Mouse (Mus musculus): ENCODE results near the gene Il7r. TPM values are rescaled to one million over a fixed set of nuclear protein-coding genes. Genes with fewer than 3 reads are reported as not detected.

Gene Il7r
- total and polyA plus RNA-seq, 2 experiments: 0.09 to 0.46 TPM

DNA sequence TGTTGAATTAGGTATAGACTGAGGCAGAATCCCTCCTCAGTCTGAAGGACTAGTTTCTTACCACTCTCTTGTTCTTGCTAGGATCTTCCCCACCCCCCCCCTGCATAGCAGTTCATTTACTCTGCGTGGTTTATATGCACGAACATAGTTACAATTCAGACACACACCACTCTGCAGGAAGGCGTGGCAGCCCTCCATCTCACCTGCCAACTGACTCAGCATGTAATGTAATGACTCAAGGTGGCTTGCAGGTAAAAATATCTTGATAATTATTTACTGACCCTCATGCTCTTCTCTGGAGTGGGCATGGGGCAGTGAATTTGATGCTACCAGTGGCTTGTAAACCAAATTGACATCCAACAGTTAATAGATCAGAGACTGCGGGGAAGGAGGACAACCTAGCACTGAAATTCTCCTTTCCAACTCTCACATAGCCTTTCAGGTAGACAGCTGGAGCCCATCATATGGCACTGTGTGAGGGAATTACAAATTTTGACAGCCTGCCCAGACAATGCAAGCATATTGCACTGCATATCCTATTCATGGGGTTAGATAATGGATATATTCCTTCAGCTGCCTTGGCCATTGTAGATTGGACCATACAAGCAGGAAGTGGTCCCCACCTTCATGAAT is 58.8 kb downstream of the Il7r start:
- Histone ChIP-seq H3K27me3 (ENCODE audit: control insufficient read depth, insufficient read depth, low read length) (no peaks in the 10 kb centered on the region), H3K27ac (replicated peaks; ENCODE audit: insufficient read depth, low read depth, low read length) (no peak overlapping the region), H3K4me3 (ENCODE audit: insufficient read depth, low read depth, low read length) (no peak overlapping the region), H3K4me1 (ENCODE audit: control insufficient read depth, insufficient read depth, low read length) (no peaks in the 10 kb centered on the region), H3K36me3 (ENCODE audit: control insufficient read depth, insufficient read depth, low read length) (no peaks in the 10 kb centered on the region), H3K9ac (ENCODE audit: low read depth, low read length) (no peak overlapping the region), H3K79me2 (ENCODE audit: control insufficient read depth, insufficient read depth, low read length) (no peaks in the 10 kb centered on the region)
- DNase-seq (ENCODE audit: extremely low read depth, low read depth, low spot score): no peak
- 95% methylated on average over 4 of the region's 4 CpGs for WGBS
- TF ChIP-seq POLR2A (IDR thresholded peaks at IDR 0.05; ENCODE audit: extremely low read depth, insufficient read depth, low read length): no peak
- no peak for TF ChIP-seq CTCF (IDR thresholded peaks at IDR 0.05; ENCODE audit: low read depth, low read length)

GRCm38 (mm10) chr15:9464039-9464438 is 65.9 kb downstream of the Il7r start:
- Histone ChIP-seq H3K79me2 (ENCODE audit: control insufficient read depth, insufficient read depth, low read length) (no peaks in the 10 kb centered on the region), H3K27me3 (ENCODE audit: control insufficient read depth, insufficient read depth, low read length) (no peaks in the 10 kb centered on the region), H3K4me3 (ENCODE audit: insufficient read depth, low read depth, low read length) (no peak overlapping the region), H3K4me1 (ENCODE audit: control insufficient read depth, insufficient read depth, low read length) (no peaks in the 10 kb centered on the region), H3K36me3 (ENCODE audit: control insufficient read depth, insufficient read depth, low read length) (no peaks in the 10 kb centered on the region), H3K9ac (ENCODE audit: low read depth, low read length) (no peak overlapping the region), H3K27ac (replicated peaks; ENCODE audit: insufficient read depth, low read depth, low read length) (no peak overlapping the region)
- DNase-seq (ENCODE audit: extremely low read depth, low read depth, low spot score): no peak
- TF ChIP-seq CTCF (IDR thresholded peaks at IDR 0.05; ENCODE audit: low read depth, low read length): no peak
- no peak for TF ChIP-seq POLR2A (IDR thresholded peaks at IDR 0.05; ENCODE audit: extremely low read depth, insufficient read depth, low read length)
- WGBS: 63% methylated on average over 1 of the region's 1 CpGs

GRCm38 (mm10) chr15:9463521-9464027 is 66.4 kb downstream of the Il7r start:
- Histone ChIP-seq H3K79me2 (ENCODE audit: control insufficient read depth, insufficient read depth, low read length) (no peaks in the 10 kb centered on the region), H3K4me3 (ENCODE audit: insufficient read depth, low read depth, low read length) (no peak overlapping the region), H3K27ac (replicated peaks; ENCODE audit: insufficient read depth, low read depth, low read length) (no peak overlapping the region), H3K4me1 (ENCODE audit: control insufficient read depth, insufficient read depth, low read length) (no peaks in the 10 kb centered on the region), H3K27me3 (ENCODE audit: control insufficient read depth, insufficient read depth, low read length) (no peaks in the 10 kb centered on the region), H3K9ac (ENCODE audit: low read depth, low read length) (no peak overlapping the region), H3K36me3 (ENCODE audit: control insufficient read depth, insufficient read depth, low read length) (no peaks in the 10 kb centered on the region)
- TF ChIP-seq CTCF (IDR thresholded peaks at IDR 0.05; ENCODE audit: low read depth, low read length): no peak
- no peak for TF ChIP-seq POLR2A (IDR thresholded peaks at IDR 0.05; ENCODE audit: extremely low read depth, insufficient read depth, low read length)
- no peak for DNase-seq (ENCODE audit: extremely low read depth, low read depth, low spot score)
- WGBS: 75% methylated on average over 7 of the region's 7 CpGs

Other genes starting within 250 kb of the Il7r start
- 340 and 468 TPM in 2 replicates for gene Ugt3a2, start 194.6 kb downstream of the Il7r start, total RNA-seq (2014; rRNA removed)
- 218 and 268 TPM in 2 replicates for gene Ugt3a2, start 194.6 kb downstream of the Il7r start, polyA plus RNA-seq (2012; rRNA removed)
- gene Capsl, start 94.1 kb downstream of the Il7r start, total RNA-seq (2014; rRNA removed): 0.47 and 0.55 TPM in 2 replicates
- gene Capsl, start 94.1 kb downstream of the Il7r start, polyA plus RNA-seq (2012; rRNA removed): 0.10 TPM in 1 of 2 replicates, not detected in the other
- 0.07 and 0.09 TPM in 2 replicates for gene Spef2, start 218.7 kb upstream of the Il7r start, total RNA-seq (2014; rRNA removed)
- 0.02 TPM in 1 of 2 replicates, not detected in the other for gene Spef2, start 218.7 kb upstream of the Il7r start, polyA plus RNA-seq (2012; rRNA removed)

Data from liver, adult 2 months (tissue).